Mouse (Mus musculus): ENCODE results near the gene Ccr9. TPM values are rescaled to one million over a fixed set of nuclear protein-coding genes. Genes with fewer than 3 reads are reported as not detected.
"Not testable (repeated sequence)": the region's sequence is repeated elsewhere in the genome, so short reads cannot be mapped to it uniquely, and the experiment has no call there.

The Ccr9 gene
- polyA plus RNA-seq, 1 experiment from 2014 or later: 0.10 TPM

- not testable (repeated sequence) for H3K27ac ChIP-seq; H3K4me2 ChIP-seq; H3K9me3 ChIP-seq; H3K27me3 ChIP-seq; ATAC-seq (ENCODE audit: low FRiP score); H3K9ac ChIP-seq; H3K4me3 ChIP-seq (replicated peaks); H3K4me1 ChIP-seq; H3K36me3 ChIP-seq (replicated peaks)
- WGBS: 83% methylated on average over 18 of the region's 18 CpGs
Observed at GRCm38 (mm10) chr9:123659986-123660676, 18.1 kb upstream of the Ccr9 start.

- Histone ChIP-seq H3K27ac (no peak overlapping the region), H3K4me3 (replicated peaks) (no peak overlapping the region), H3K9ac (no peak overlapping the region), H3K4me2 (no peak overlapping the region), H3K4me1 (no peaks in the 10 kb centered on the region), H3K27me3 (no peaks in the 10 kb centered on the region), H3K36me3 (replicated peaks) (no peaks in the 10 kb centered on the region), H3K9me3 (no peaks in the 10 kb centered on the region)
- no peak for ATAC-seq (ENCODE audit: low FRiP score)
- 59% methylated on average over 5 of the region's 5 CpGs for WGBS
Observed at GRCm38 (mm10) chr9:123665645-123666044, 12.6 kb upstream of the Ccr9 start.

DNA sequence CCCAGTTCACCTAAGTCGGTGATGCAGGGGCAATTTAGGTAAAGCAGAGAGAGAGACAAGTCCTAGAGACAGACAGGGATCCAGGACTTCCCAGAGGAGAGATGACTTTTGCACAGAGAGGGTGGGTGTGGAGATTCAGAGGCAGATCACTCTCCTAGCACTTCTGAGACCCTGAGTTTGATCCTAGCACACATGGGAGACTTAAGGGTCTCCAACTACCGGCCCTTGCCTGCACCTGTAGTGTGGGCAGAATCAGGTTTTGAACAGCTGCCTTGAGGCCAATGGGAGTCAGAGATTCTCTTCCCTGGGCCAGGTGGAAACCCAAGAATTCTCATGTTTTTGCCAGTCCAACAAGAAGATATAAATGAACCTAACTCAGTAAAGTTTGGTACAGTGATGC lies 959 bp downstream of the Ccr9 start:
- peaks cover 65% of the 10 kb centered on the region for H3K27me3 ChIP-seq
- no peaks in the 10 kb centered on the region for H3K9me3 ChIP-seq
- H3K27ac ChIP-seq: no peak overlapping the region
- H3K9ac ChIP-seq: no peak overlapping the region
- no peak for ATAC-seq (ENCODE audit: low FRiP score)
- H3K4me3 ChIP-seq (replicated peaks): peak overlapping the region; percentile 46; the same call in 1 of the 2 replicates
- peaks cover 9% of the 10 kb centered on the region for H3K4me1 ChIP-seq
- H3K4me2 ChIP-seq: peak overlapping the region; percentile 70; the same call in 1 of the 2 replicates
- WGBS: 18% methylated on average over 2 of the region's 2 CpGs
- H3K36me3 ChIP-seq (replicated peaks): no peaks in the 10 kb centered on the region

DNA sequence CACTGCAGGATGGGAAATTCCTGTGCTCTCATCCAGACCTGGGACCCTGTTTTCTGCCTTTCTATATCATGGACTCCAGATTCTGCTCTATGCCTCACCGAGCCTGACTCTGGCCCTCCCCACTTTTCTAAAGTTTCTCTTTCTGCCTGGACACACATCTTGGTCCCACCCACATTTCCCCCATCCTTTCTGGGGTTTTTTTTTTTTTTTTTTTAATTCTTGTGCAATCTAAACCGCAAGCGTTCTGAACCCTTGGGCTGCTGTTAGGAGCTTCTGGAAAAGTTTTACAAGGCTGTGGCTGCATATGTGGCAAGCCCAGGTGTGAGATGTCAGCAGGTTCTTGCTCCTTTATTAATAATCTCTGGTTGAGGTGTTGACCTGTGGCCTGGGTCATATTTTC lies 5.5 kb downstream of the Ccr9 start:
- H3K4me2 ChIP-seq: no peak overlapping the region
- H3K9ac ChIP-seq: no peak overlapping the region
- H3K27me3 ChIP-seq: peaks cover 30% of the 10 kb centered on the region
- no peak overlapping the region for H3K27ac ChIP-seq
- no peak overlapping the region for H3K4me3 ChIP-seq (replicated peaks)
- ATAC-seq (ENCODE audit: low FRiP score): no peak
- peaks cover 3% of the 10 kb centered on the region for H3K4me1 ChIP-seq
- WGBS: 59% methylated on average over 3 of the region's 3 CpGs
- H3K36me3 ChIP-seq (replicated peaks): no peaks in the 10 kb centered on the region
- H3K9me3 ChIP-seq: no peaks in the 10 kb centered on the region

GRCm38 (mm10) chr9:123686206-123686605 lies 8.0 kb downstream of the Ccr9 start:
- Histone ChIP-seq H3K4me1 (no peaks in the 10 kb centered on the region), H3K27ac (no peak overlapping the region), H3K4me2 (no peak overlapping the region), H3K9ac (no peak overlapping the region), H3K4me3 (replicated peaks) (no peak overlapping the region), H3K27me3 (peaks cover 8% of the 10 kb centered on the region; the same call in 1 of the 2 replicates), H3K36me3 (replicated peaks) (no peaks in the 10 kb centered on the region), H3K9me3 (no peaks in the 10 kb centered on the region)
- ATAC-seq (ENCODE audit: low FRiP score): no peak
- WGBS: 63% methylated on average over 5 of the region's 5 CpGs

GRCm38 (mm10) chr9:123688227-123688626 lies 10.0 kb downstream of the Ccr9 start:
- Histone ChIP-seq H3K4me2 (no peak overlapping the region), H3K4me3 (replicated peaks) (no peak overlapping the region), H3K27ac (no peak overlapping the region), H3K9ac (no peak overlapping the region), H3K27me3 (peaks cover 4% of the 10 kb centered on the region; the same call in 1 of the 2 replicates), H3K4me1 (no peaks in the 10 kb centered on the region), H3K36me3 (replicated peaks) (0 out of 2 replicates have a peak, but pooled peaks cover 4% of the 10 kb centered on the region), H3K9me3 (no peaks in the 10 kb centered on the region)
- 63% methylated on average over 1 of the region's 1 CpGs for WGBS
- ATAC-seq (ENCODE audit: low FRiP score): no peak

GRCm38 (mm10) chr9:123695634-123696302 lies 17.5 kb downstream of the Ccr9 start:
- H3K4me2 ChIP-seq: no peak overlapping the region

DNA sequence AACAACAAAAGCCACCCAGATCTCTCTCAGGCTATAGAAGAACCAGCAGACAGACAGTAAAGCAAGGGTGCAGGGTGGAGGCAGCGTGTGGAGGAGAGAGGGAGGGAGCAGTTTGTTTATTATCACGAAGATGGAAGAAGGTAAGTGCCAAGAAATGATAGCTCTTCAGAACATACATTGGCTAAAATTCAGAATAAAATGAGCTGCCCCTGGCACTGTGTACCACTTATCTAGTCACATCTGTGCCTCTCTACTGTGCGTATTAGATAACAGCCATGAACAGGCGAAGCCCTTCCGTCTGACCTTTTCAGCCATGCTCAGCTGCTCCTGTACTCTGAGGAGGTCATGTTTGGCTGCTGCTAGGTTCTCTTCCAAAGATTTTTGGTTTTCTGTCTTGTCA lies 23.6 kb downstream of the Ccr9 start:
- H3K36me3 ChIP-seq (replicated peaks): peaks cover 41% of the 10 kb centered on the region
- 93% methylated on average over 5 of the region's 5 CpGs for WGBS
- no peaks in the 10 kb centered on the region for H3K27me3 ChIP-seq

More at GRCm38 (mm10) chr9:123695634-123696302, 17.5 kb downstream of the Ccr9 start:
- no peak for ATAC-seq (ENCODE audit: low FRiP score)
- Histone ChIP-seq H3K4me1 (no peaks in the 10 kb centered on the region), H3K9ac (no peak overlapping the region), H3K27me3 (no peaks in the 10 kb centered on the region), H3K9me3 (no peaks in the 10 kb centered on the region), H3K36me3 (replicated peaks) (peaks cover 21% of the 10 kb centered on the region), H3K27ac (no peak overlapping the region), H3K4me3 (replicated peaks) (no peak overlapping the region)
- WGBS: 93% methylated on average over 3 of the region's 3 CpGs

GRCm38 (mm10) chr9:123709226-123709625 lies 31.0 kb downstream of the Ccr9 start:
- 49% methylated on average over 2 of the region's 2 CpGs for WGBS
- no peak overlapping the region for H3K4me2 ChIP-seq
- H3K9ac ChIP-seq: no peak overlapping the region
- H3K4me1 ChIP-seq: no peaks in the 10 kb centered on the region
- no peak overlapping the region for H3K4me3 ChIP-seq (replicated peaks)
- no peaks in the 10 kb centered on the region for H3K27me3 ChIP-seq
- no peak for ATAC-seq (ENCODE audit: low FRiP score)
- H3K9me3 ChIP-seq: no peaks in the 10 kb centered on the region
- peaks cover 38% of the 10 kb centered on the region for H3K36me3 ChIP-seq (replicated peaks)
- no peak overlapping the region for H3K27ac ChIP-seq

More for the DNA sequence above, 23.6 kb downstream of the Ccr9 start:
- no peaks in the 10 kb centered on the region for H3K4me1 ChIP-seq
- H3K9me3 ChIP-seq: no peaks in the 10 kb centered on the region
- no peak overlapping the region for H3K27ac ChIP-seq
- no peak overlapping the region for H3K4me3 ChIP-seq (replicated peaks)
- no peak for ATAC-seq (ENCODE audit: low FRiP score)
- no peak overlapping the region for H3K9ac ChIP-seq
- H3K4me2 ChIP-seq: no peak overlapping the region

DNA sequence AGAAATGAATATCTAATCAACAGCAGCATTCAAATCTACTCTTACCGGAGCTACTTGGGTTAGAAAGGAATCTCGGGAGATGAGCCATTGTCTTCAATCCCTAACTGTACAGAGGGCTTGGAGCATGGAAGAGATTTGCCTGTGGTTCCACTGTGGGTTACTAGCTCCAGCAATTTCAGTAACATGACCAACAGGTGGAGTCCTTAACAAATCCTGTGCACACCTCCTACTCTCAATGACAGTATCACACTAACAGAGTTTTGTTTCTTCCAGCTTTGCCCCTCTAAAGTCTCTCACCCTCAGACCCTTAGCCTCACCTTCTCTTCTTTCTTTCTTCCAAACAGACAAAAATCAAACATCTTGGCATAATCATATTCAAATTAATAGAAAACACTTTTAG lies 34.9 kb downstream of the Ccr9 start:
- no peak overlapping the region for H3K4me2 ChIP-seq

DNA sequence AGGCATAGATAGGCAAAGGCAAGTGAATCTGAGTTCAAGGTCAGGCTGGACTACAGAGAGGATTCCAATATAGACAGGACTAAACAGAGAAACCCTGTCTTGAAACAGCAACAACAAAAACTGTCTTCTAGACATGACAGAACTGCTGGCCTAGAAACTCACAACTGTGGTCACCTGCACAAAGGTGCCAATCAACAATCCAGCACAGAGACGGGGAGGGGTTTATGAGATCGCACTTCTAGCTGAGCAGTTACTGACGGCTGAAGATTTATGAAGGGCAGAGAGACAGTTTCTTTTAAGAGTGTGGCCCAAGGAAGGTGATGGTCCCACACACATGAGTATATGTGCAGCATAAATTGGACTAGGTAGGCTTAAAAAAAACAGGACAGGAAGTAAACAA lies 38.1 kb downstream of the Ccr9 start:
- ATAC-seq (ENCODE audit: low FRiP score): no peak
- Histone ChIP-seq H3K27ac (no peak overlapping the region), H3K27me3 (no peaks in the 10 kb centered on the region), H3K4me2 (peak overlapping the region; percentile 64; the same call in 1 of the 2 replicates), H3K36me3 (replicated peaks) (peaks cover 7% of the 10 kb centered on the region), H3K9me3 (no peaks in the 10 kb centered on the region), H3K9ac (no peak overlapping the region), H3K4me3 (replicated peaks) (no peak overlapping the region), H3K4me1 (peaks cover 5% of the 10 kb centered on the region)
- 74% methylated on average over 3 of the region's 3 CpGs for WGBS

More for the DNA sequence above, 34.9 kb downstream of the Ccr9 start:
- no peak overlapping the region for H3K4me3 ChIP-seq (replicated peaks)
- WGBS: 81% methylated on average over 2 of the region's 2 CpGs
- no peaks in the 10 kb centered on the region for H3K27me3 ChIP-seq
- H3K27ac ChIP-seq: no peak overlapping the region
- no peak overlapping the region for H3K9ac ChIP-seq
- no peaks in the 10 kb centered on the region for H3K9me3 ChIP-seq
- peaks cover 5% of the 10 kb centered on the region for H3K4me1 ChIP-seq
- no peak for ATAC-seq (ENCODE audit: low FRiP score)
- peaks cover 24% of the 10 kb centered on the region for H3K36me3 ChIP-seq (replicated peaks)

GRCm38 (mm10) chr9:123717186-123718008 lies 39.2 kb downstream of the Ccr9 start, which contains the start of gene Lztfl1:
Lztfl1 (minus strand) TSS chr9:123717697.
- under 1% methylated on average over 55 of the region's 55 CpGs for WGBS
- peak; percentile 100 for ATAC-seq (ENCODE audit: low FRiP score)

More at GRCm38 (mm10) chr9:123717186-123718008, 39.2 kb downstream of the Ccr9 start, which contains the start of gene Lztfl1:
- Histone ChIP-seq H3K36me3 (replicated peaks) (no peaks in the 10 kb centered on the region), H3K4me1 (peaks cover 5% of the 10 kb centered on the region), H3K9ac (peak within 1 kb of the TSS; percentile 67), H3K27ac (peak within 1 kb of the TSS; percentile 50; the same call in 1 of the 2 replicates), H3K4me2 (peak within 1 kb of the TSS; percentile 64), H3K9me3 (no peaks in the 10 kb centered on the region), H3K4me3 (replicated peaks) (peak within 1 kb of the TSS; percentile 77), H3K27me3 (no peaks in the 10 kb centered on the region)

Measured in forebrain, embryonic 12.5 days (tissue).